Mouse (Mus musculus) liver, embryonic 13.5 days (tissue): ENCODE data around the gene Olfr799. TPM values are rescaled to one million over a fixed set of nuclear protein-coding genes. Genes with fewer than 3 reads are reported as not detected.

ENCODE experiments used
- ATAC-seq: fragments of 200-750 bp; cut with Nextera tagmentation; 2 replicates; pipeline ENCODE4 v1.8.0; 2017; ENCODE audit warnings: low read depth, mild to moderate bottlenecking, moderate number of reproducible peaks, moderate library complexity
- DNase-seq: peaks from one replicate; pipeline ENCODE4 v3.0.0; 2022
- H3K27ac ChIP-seq: fragments of 300-500 bp; sonication (generic); 2 replicates; pipeline ENCODE4 v1.5.1; 2015; ENCODE audit warnings: moderate library complexity, mild to moderate bottlenecking, inconsistent platforms
- H3K27me3 ChIP-seq: fragments of 300-500 bp; sonication (generic); 2 replicates; pipeline ENCODE4 v1.6.1; 2015; ENCODE audit warnings: mild to moderate bottlenecking, inconsistent platforms
- H3K36me3 ChIP-seq: fragments of 300-500 bp; sonication (generic); 2 replicates; pipeline ENCODE4 v1.6.1; 2015; ENCODE audit warnings: mild to moderate bottlenecking, inconsistent platforms
- H3K4me1 ChIP-seq: fragments of 300-500 bp; sonication (generic); replicated peaks from 2 replicates; pipeline ENCODE4 v1.6.1; 2015; ENCODE audit warnings: inconsistent platforms
- H3K4me2 ChIP-seq: fragments of 300-500 bp; sonication (generic); 2 replicates; pipeline ENCODE4 v1.6.1; 2015; ENCODE audit warnings: inconsistent platforms, mild to moderate bottlenecking, moderate library complexity
- H3K4me3 ChIP-seq: fragments of 300-500 bp; sonication (generic); replicated peaks from 2 replicates; pipeline ENCODE4 v1.5.1; 2015; ENCODE audit warnings: mild to moderate bottlenecking, inconsistent platforms
- H3K9ac ChIP-seq: fragments of 300-500 bp; sonication (generic); 2 replicates; pipeline ENCODE4 v1.6.1; 2015; ENCODE audit warnings: mild to moderate bottlenecking, inconsistent platforms
- H3K9me3 ChIP-seq: fragments of 300-500 bp; sonication (generic); replicated peaks from 2 replicates; pipeline ENCODE4 v1.6.1; 2016; ENCODE audit warnings: inconsistent platforms
- WGBS: fragments of 180-500 bp; shearing (Covaris S2); methylation state at CpG from one replicate; pipeline ENCODE4 v1.1.7; 2015; ENCODE audit not compliant: insufficient replicate concordance; 5-methylcytosine and 5-hydroxymethylcytosine counted together
- polyA plus RNA-seq: library from polyadenylated mRNA; unstranded; fragments of >200 nt; fragmentation: Nextera tagmentation; extraction: Ambion mirVana; gene quantifications from 2 replicates; pipeline ENCODE4 v1.2.1, GENCODE M21; 2015

Olfr799 gene
- polyA plus RNA-seq = not detected in 2 replicates

GRCm38 (mm10) chr10:129637184-129637583, at the start of gene Olfr799:
Gene Olfr799, plus strand, starts transcription at chr10:129637484.
- no peak within 1 kb of the TSS for H3K9ac ChIP-seq
- no peaks in the 10 kb centered on the region for H3K36me3 ChIP-seq
- ATAC-seq = no peak
- H3K27me3 ChIP-seq = no peaks in the 10 kb centered on the region
- WGBS = 14% methylated on average over 1 of the region's 1 CpGs
- no peak within 1 kb of the TSS for H3K27ac ChIP-seq
- H3K4me2 ChIP-seq = no peak within 1 kb of the TSS
- no peak for DNase-seq
- no peaks in the 10 kb centered on the region for H3K4me1 ChIP-seq
- no peak within 1 kb of the TSS for H3K4me3 ChIP-seq
- H3K9me3 ChIP-seq = no peaks in the 10 kb centered on the region

- Histone ChIP-seq H3K9ac (no peak within 1 kb of the TSS), H3K9me3 (no peaks in the 10 kb centered on the region; the same call in 1 of the 2 replicates), H3K4me1 (no peaks in the 10 kb centered on the region), H3K36me3 (no peaks in the 10 kb centered on the region), H3K4me2 (no peak within 1 kb of the TSS), H3K27ac (no peak within 1 kb of the TSS), H3K4me3 (no peak within 1 kb of the TSS), H3K27me3 (no peaks in the 10 kb centered on the region)
- ATAC-seq (no peak), DNase-seq (no peak)
- 67% methylated on average over 1 of the region's 1 CpGs for WGBS
Observed at GRCm38 (mm10) chr10:129612470-129612869, 24.8 kb upstream of the Olfr799 start, which contains the start of gene Olfr796. Gene Olfr796, minus strand, starts transcription at chr10:129612570.

GRCm38 (mm10) chr10:129621724-129622123, 15.6 kb upstream of the Olfr799 start:
- no peak overlapping the region for H3K4me2 ChIP-seq
- H3K4me1 ChIP-seq = no peaks in the 10 kb centered on the region
- 12% methylated on average over 1 of the region's 1 CpGs for WGBS
- no peak for ATAC-seq
- no peaks in the 10 kb centered on the region for H3K36me3 ChIP-seq
- H3K9me3 ChIP-seq = no peaks in the 10 kb centered on the region
- no peak overlapping the region for H3K27ac ChIP-seq
- no peak overlapping the region for H3K4me3 ChIP-seq
- H3K9ac ChIP-seq = no peak overlapping the region
- DNase-seq = no peak
- no peaks in the 10 kb centered on the region for H3K27me3 ChIP-seq

GRCm38 (mm10) chr10:129623251-129623650, 14.0 kb upstream of the Olfr799 start:
- Histone ChIP-seq H3K9ac (no peak overlapping the region), H3K27me3 (no peaks in the 10 kb centered on the region), H3K4me2 (no peak overlapping the region), H3K27ac (no peak overlapping the region), H3K4me1 (no peaks in the 10 kb centered on the region), H3K9me3 (no peaks in the 10 kb centered on the region), H3K36me3 (no peaks in the 10 kb centered on the region), H3K4me3 (no peak overlapping the region)
- ATAC-seq = no peak
- DNase-seq = no peak

GRCm38 (mm10) chr10:129627834-129628233, 9.4 kb upstream of the Olfr799 start, which contains the start of gene Olfr798:
Gene Olfr798, minus strand, starts transcription at chr10:129627934.
- ATAC-seq (no peak), DNase-seq (no peak)
- H3K36me3 ChIP-seq = no peaks in the 10 kb centered on the region
- H3K9me3 ChIP-seq = no peaks in the 10 kb centered on the region
- H3K27ac ChIP-seq = no peak within 1 kb of the TSS
- H3K9ac ChIP-seq = no peak within 1 kb of the TSS
- no peaks in the 10 kb centered on the region for H3K4me1 ChIP-seq
- H3K4me3 ChIP-seq = no peak within 1 kb of the TSS
- H3K4me2 ChIP-seq = no peak within 1 kb of the TSS
- 54% methylated on average over 1 of the region's 1 CpGs for WGBS
- no peaks in the 10 kb centered on the region for H3K27me3 ChIP-seq

- ATAC-seq (no peak), DNase-seq (no peak)
- Histone ChIP-seq H3K4me2 (no peak overlapping the region), H3K4me1 (no peaks in the 10 kb centered on the region), H3K36me3 (no peaks in the 10 kb centered on the region), H3K4me3 (no peak overlapping the region), H3K9me3 (no peaks in the 10 kb centered on the region), H3K9ac (no peak overlapping the region), H3K27ac (no peak overlapping the region), H3K27me3 (no peaks in the 10 kb centered on the region)
- WGBS = 65% methylated on average over 1 of the region's 1 CpGs
Observed at GRCm38 (mm10) chr10:129651763-129652162, 14.5 kb downstream of the Olfr799 start.

GRCm38 (mm10) chr10:129657394-129657793, 20.1 kb downstream of the Olfr799 start, which contains the start of gene Olfr800:
Gene Olfr800, plus strand, starts transcription at chr10:129657694.
- Histone ChIP-seq H3K4me2 (no peak within 1 kb of the TSS), H3K4me1 (no peaks in the 10 kb centered on the region), H3K9ac (no peak within 1 kb of the TSS), H3K36me3 (no peaks in the 10 kb centered on the region), H3K9me3 (no peaks in the 10 kb centered on the region), H3K27me3 (no peaks in the 10 kb centered on the region), H3K4me3 (no peak within 1 kb of the TSS), H3K27ac (no peak within 1 kb of the TSS)
- DNase-seq (no peak), ATAC-seq (no peak)

GRCm38 (mm10) chr10:129673765-129674164, 36.5 kb downstream of the Olfr799 start, which contains the start of gene Olfr801:
Gene Olfr801, minus strand, starts transcription at chr10:129673865.
- no peak within 1 kb of the TSS for H3K4me2 ChIP-seq
- H3K27me3 ChIP-seq = no peaks in the 10 kb centered on the region
- no peak within 1 kb of the TSS for H3K4me3 ChIP-seq
- DNase-seq (no peak), ATAC-seq (no peak)
- 44% methylated on average over 1 of the region's 1 CpGs for WGBS
- H3K9ac ChIP-seq = no peak within 1 kb of the TSS
- H3K27ac ChIP-seq = no peak within 1 kb of the TSS
- no peaks in the 10 kb centered on the region for H3K4me1 ChIP-seq
- no peaks in the 10 kb centered on the region for H3K36me3 ChIP-seq
- no peaks in the 10 kb centered on the region for H3K9me3 ChIP-seq

GRCm38 (mm10) chr10:129688069-129688468, 50.8 kb downstream of the Olfr799 start, which contains the start of gene Olfr802:
Gene Olfr802, minus strand, starts transcription at chr10:129688169.
- Histone ChIP-seq H3K9ac (no peak within 1 kb of the TSS), H3K36me3 (no peaks in the 10 kb centered on the region), H3K4me2 (no peak within 1 kb of the TSS), H3K9me3 (no peaks in the 10 kb centered on the region), H3K4me3 (no peak within 1 kb of the TSS), H3K27me3 (no peaks in the 10 kb centered on the region), H3K4me1 (no peaks in the 10 kb centered on the region), H3K27ac (no peak within 1 kb of the TSS)
- DNase-seq = no peak
- 42% methylated on average over 1 of the region's 1 CpGs for WGBS
- ATAC-seq = no peak

- Histone ChIP-seq H3K4me1 (no peaks in the 10 kb centered on the region), H3K4me2 (no peak within 1 kb of the TSS), H3K27me3 (no peaks in the 10 kb centered on the region), H3K4me3 (no peak within 1 kb of the TSS), H3K9ac (no peak within 1 kb of the TSS), H3K36me3 (no peaks in the 10 kb centered on the region), H3K9me3 (no peaks in the 10 kb centered on the region), H3K27ac (no peak within 1 kb of the TSS)
- DNase-seq (no peak), ATAC-seq (no peak)
- 58% methylated on average over 2 of the region's 2 CpGs for WGBS
Observed at GRCm38 (mm10) chr10:129694186-129694585, 56.9 kb downstream of the Olfr799 start, which contains the start of gene Olfr803. Gene Olfr803, minus strand, starts transcription at chr10:129694286.
